Mouse (Mus musculus): ENCODE results near the gene Sstr5. TPM values are rescaled to one million over a fixed set of nuclear protein-coding genes. Genes with fewer than 3 reads are reported as not detected.

The Sstr5 gene
- total and polyA plus RNA-seq, 3 experiments: not detected

DNA sequence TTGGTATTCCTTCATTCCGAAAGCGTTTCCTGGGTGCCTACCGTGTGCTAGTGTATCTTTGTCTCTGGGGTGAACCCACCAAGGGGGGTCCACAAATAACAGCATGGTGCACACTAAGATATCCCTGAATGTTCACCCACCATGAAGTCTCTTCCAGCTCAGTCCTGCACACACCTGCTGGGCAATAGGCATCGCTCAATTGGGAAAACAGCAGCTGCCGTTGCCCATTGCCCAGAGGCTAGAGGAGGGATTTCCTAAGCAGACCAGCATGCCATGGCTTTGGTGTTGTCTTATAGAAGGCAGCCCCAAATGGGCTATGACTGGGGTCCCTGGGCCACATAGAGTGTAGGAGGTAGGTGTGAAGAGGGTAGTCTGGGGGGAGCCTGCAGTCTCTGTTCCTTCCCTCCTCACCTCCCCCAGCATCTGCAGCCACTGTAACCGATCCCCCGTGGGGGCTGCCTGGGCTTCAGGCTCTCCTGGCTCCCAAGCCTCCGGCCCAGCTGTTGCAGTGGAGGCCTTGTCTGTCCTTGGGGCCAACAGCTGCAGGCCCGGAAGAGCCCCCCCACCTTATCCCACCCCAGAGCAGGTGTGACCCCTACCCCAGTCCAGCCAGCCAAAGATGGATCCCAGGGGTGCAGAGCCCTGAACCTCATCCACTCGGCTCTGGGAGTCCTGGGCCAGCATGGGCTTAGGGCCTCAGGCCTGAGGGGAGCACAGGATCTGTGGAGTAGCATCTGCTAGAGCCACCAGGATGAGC lies 13.2 kb upstream of the Sstr5 start:
- H3K27me3 ChIP-seq (ENCODE audit: control insufficient read depth, insufficient read depth, low read length): no peaks in the 10 kb centered on the region; the same call in 1 of the 2 replicates
- H3K4me1 ChIP-seq (ENCODE audit: control insufficient read depth, insufficient read depth, low read length): no peaks in the 10 kb centered on the region
- TF ChIP-seq CTCF (IDR thresholded peaks at IDR 0.05) (no peak), EP300 (IDR thresholded peaks at IDR 0.05; ENCODE audit: insufficient read depth, low read depth, low read length) (no peak), POLR2A (IDR thresholded peaks at IDR 0.05; ENCODE audit: insufficient read depth, low read depth, low read length) (no peak)
- H3K79me2 ChIP-seq (replicated peaks; ENCODE audit: control insufficient read depth, insufficient read depth, low read length): no peaks in the 10 kb centered on the region
- H3K27ac ChIP-seq: no peak overlapping the region
- intact Hi-C loops (cut with DNase I): no loop called here
- no peaks in the 10 kb centered on the region for H3K36me3 ChIP-seq (ENCODE audit: control insufficient read depth, insufficient read depth, low read length)
- H3K4me3 ChIP-seq: no peak overlapping the region
- 75% methylated on average over 10 of the region's 10 CpGs for WGBS
- no peak overlapping the region for H3K9ac ChIP-seq (ENCODE audit: low read depth, low read length)
- no peak for DNase-seq

DNA sequence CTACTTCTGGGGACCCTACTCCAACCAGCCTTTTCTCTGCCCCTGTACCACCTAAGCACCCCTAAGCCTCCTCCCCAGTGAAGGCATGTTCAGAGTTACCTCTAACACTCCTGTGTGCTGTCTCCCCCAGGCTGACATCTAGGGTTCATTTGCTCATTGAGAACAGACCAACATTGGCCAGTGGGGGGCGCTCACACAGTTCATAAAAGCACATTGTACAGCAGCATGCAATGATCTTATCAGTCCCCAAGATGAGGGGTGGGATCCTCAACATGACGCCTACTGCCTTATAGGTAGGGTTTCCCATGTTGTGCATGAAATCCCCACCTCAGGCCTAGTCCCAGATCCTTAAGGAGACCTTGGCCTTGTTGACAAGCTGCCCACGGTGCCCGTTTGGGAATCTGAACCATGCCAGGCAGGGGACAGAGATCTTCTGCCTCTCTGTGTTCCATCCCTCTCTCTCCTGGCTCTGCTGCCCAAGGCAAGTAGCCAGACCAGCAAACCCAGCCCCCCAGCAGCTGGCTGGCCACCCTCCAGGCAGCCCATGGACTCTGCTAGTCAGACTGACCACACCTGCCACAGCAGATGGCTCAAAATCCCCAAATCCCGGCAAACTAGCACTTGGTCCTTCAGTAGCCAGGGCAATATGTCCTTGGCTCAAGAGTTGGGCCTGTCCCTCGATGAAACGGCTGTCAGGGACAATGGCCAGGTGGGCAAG lies 11.9 kb upstream of the Sstr5 start:
- Histone ChIP-seq H3K79me2 (replicated peaks; ENCODE audit: control insufficient read depth, insufficient read depth, low read length) (no peaks in the 10 kb centered on the region), H3K9ac (ENCODE audit: low read depth, low read length) (no peak overlapping the region), H3K27me3 (ENCODE audit: control insufficient read depth, insufficient read depth, low read length) (no peaks in the 10 kb centered on the region; the same call in 1 of the 2 replicates), H3K4me3 (no peak overlapping the region), H3K4me1 (ENCODE audit: control insufficient read depth, insufficient read depth, low read length) (no peaks in the 10 kb centered on the region), H3K36me3 (ENCODE audit: control insufficient read depth, insufficient read depth, low read length) (no peaks in the 10 kb centered on the region), H3K27ac (no peak overlapping the region)
- TF ChIP-seq POLR2A (IDR thresholded peaks at IDR 0.05; ENCODE audit: insufficient read depth, low read depth, low read length) (no peak), EP300 (IDR thresholded peaks at IDR 0.05; ENCODE audit: insufficient read depth, low read depth, low read length) (no peak), CTCF (IDR thresholded peaks at IDR 0.05) (peak; percentile 60)
- peak; percentile 13 to 36 for DNase-seq
- intact Hi-C loops (cut with DNase I): loop anchor here (1.0 kb wide), 1 partner anchor 189 kb away; no protein-coding TSS in a partner anchor
- WGBS: 52% methylated on average over 7 of the region's 7 CpGs

DNA sequence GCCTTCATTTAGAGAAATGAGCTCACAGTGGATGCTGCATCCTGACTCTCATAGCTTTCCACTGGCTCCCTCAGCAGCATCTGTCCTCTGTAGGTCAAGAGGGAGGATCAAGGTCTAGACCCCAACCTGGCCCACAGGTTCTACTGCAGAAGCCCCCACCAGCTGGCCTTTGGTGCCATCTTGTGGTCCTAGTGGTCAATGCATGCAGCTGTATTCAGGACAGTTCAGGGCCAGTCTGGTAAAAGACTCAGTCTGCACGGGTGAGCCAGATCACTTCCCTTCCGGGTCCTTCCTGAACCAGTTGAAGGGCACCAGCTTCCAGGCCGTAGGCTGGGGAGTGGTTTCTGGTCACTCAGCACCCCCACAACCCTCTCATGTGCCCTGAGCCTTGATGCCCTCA lies 10.7 kb upstream of the Sstr5 start:
- no peaks in the 10 kb centered on the region for H3K79me2 ChIP-seq (replicated peaks; ENCODE audit: control insufficient read depth, insufficient read depth, low read length)
- no peak overlapping the region for H3K27ac ChIP-seq
- no peaks in the 10 kb centered on the region; the same call in 1 of the 2 replicates for H3K27me3 ChIP-seq (ENCODE audit: control insufficient read depth, insufficient read depth, low read length)
- intact Hi-C loops (cut with DNase I): loop anchor here (1.0 kb wide), 1 partner anchor 32 kb away; no protein-coding TSS in a partner anchor
- no peak for TF ChIP-seq POLR2A (IDR thresholded peaks at IDR 0.05; ENCODE audit: insufficient read depth, low read depth, low read length)
- peak; percentile 61; the same call in 1 of the 2 replicates for TF ChIP-seq EP300 (IDR thresholded peaks at IDR 0.05; ENCODE audit: insufficient read depth, low read depth, low read length)
- TF ChIP-seq CTCF (IDR thresholded peaks at IDR 0.05): peak; percentile 90
- H3K9ac ChIP-seq (ENCODE audit: low read depth, low read length): no peak overlapping the region
- no peaks in the 10 kb centered on the region for H3K4me1 ChIP-seq (ENCODE audit: control insufficient read depth, insufficient read depth, low read length)
- DNase-seq: peak; percentile 46 to 73
- H3K36me3 ChIP-seq (ENCODE audit: control insufficient read depth, insufficient read depth, low read length): no peaks in the 10 kb centered on the region
- H3K4me3 ChIP-seq: no peak overlapping the region
- 7% methylated on average over 3 of the region's 3 CpGs for WGBS

DNA sequence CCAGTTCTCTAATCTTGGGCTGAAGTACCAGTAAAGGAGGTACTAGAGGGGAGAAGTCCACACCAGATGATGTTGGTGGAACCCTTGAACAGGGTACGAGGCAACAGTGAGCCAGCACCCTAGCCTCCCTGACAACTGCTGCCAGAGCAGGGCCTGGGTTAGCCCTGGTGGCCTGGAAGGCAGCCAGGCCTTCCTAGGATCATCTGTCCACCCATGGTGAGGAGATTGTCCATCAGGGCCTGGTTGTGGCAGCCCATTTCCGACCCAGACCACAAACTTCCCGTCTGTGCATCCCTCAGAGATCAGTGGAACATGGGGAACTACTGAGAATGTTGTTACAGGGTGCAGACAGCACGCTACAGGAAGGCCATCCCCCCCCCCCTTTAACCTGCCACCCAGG lies 5.5 kb upstream of the Sstr5 start:
- Histone ChIP-seq H3K27me3 (ENCODE audit: control insufficient read depth, insufficient read depth, low read length) (no peaks in the 10 kb centered on the region; the same call in 1 of the 2 replicates), H3K79me2 (replicated peaks; ENCODE audit: control insufficient read depth, insufficient read depth, low read length) (no peaks in the 10 kb centered on the region), H3K9ac (ENCODE audit: low read depth, low read length) (no peak overlapping the region), H3K36me3 (ENCODE audit: control insufficient read depth, insufficient read depth, low read length) (no peaks in the 10 kb centered on the region), H3K4me3 (no peak overlapping the region), H3K4me1 (ENCODE audit: control insufficient read depth, insufficient read depth, low read length) (no peaks in the 10 kb centered on the region), H3K27ac (no peak overlapping the region)
- 58% methylated on average over 4 of the region's 4 CpGs for WGBS
- TF ChIP-seq EP300 (IDR thresholded peaks at IDR 0.05; ENCODE audit: insufficient read depth, low read depth, low read length) (no peak), POLR2A (IDR thresholded peaks at IDR 0.05; ENCODE audit: insufficient read depth, low read depth, low read length) (no peak), CTCF (IDR thresholded peaks at IDR 0.05) (no peak)
- intact Hi-C loops (cut with DNase I): no loop called here
- no peak for DNase-seq

DNA sequence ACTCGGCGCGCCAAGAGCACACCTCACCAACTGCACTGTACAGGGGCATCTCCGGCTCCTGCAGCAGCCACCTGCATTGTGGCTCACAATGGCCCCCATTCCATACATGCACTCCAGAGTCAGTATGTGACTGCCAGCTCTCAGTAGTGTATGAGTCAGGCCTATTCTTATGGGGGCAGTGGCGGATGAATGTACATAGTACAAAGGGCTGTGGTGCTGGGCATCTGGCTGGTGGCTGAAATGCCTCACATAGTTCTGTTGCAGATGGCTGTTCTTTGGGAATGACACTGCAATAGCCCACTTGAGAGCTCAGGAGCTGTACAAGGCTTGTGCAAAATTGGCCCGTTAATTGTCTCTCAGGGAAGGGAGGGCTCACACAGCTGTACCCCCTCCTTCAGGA lies 15.0 kb downstream of the Sstr5 start:
- DNase-seq: no peak
- Histone ChIP-seq H3K4me1 (ENCODE audit: control insufficient read depth, insufficient read depth, low read length) (no peaks in the 10 kb centered on the region), H3K27ac (no peak overlapping the region), H3K27me3 (ENCODE audit: control insufficient read depth, insufficient read depth, low read length) (no peaks in the 10 kb centered on the region), H3K79me2 (replicated peaks; ENCODE audit: control insufficient read depth, insufficient read depth, low read length) (no peaks in the 10 kb centered on the region), H3K36me3 (ENCODE audit: control insufficient read depth, insufficient read depth, low read length) (no peaks in the 10 kb centered on the region), H3K4me3 (no peak overlapping the region), H3K9ac (ENCODE audit: low read depth, low read length) (no peak overlapping the region)
- 77% methylated on average over 6 of the region's 6 CpGs for WGBS
- intact Hi-C loops (cut with DNase I): no loop called here
- TF ChIP-seq EP300 (IDR thresholded peaks at IDR 0.05; ENCODE audit: insufficient read depth, low read depth, low read length) (no peak), POLR2A (IDR thresholded peaks at IDR 0.05; ENCODE audit: insufficient read depth, low read depth, low read length) (no peak), CTCF (IDR thresholded peaks at IDR 0.05) (no peak)

DNA sequence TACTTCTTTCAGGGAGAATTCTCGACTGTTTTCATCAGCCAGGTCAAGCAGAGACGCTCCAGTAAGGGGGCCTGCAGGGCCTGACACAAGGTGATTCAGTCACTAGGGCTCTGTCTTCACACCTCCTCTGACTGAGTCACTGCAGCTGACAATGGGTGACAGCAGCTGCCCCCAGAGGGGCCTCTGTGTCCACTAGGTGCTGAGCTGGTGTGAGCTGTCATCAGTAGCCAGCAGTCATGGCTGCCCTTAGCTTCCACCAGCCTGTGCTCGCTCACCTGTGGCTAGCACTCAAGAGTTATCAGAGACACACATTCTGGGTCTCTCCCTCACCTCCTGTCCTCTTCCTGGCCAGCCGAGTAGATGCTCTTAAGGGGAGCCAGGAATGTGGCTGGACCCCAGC lies 16.3 kb downstream of the Sstr5 start:
- Histone ChIP-seq H3K4me3 (no peak overlapping the region), H3K79me2 (replicated peaks; ENCODE audit: control insufficient read depth, insufficient read depth, low read length) (no peaks in the 10 kb centered on the region), H3K9ac (ENCODE audit: low read depth, low read length) (no peak overlapping the region), H3K36me3 (ENCODE audit: control insufficient read depth, insufficient read depth, low read length) (no peaks in the 10 kb centered on the region), H3K27me3 (ENCODE audit: control insufficient read depth, insufficient read depth, low read length) (no peaks in the 10 kb centered on the region), H3K27ac (no peak overlapping the region), H3K4me1 (ENCODE audit: control insufficient read depth, insufficient read depth, low read length) (no peaks in the 10 kb centered on the region)
- intact Hi-C loops (cut with DNase I): no loop called here
- 62% methylated on average over 4 of the region's 4 CpGs for WGBS
- TF ChIP-seq EP300 (IDR thresholded peaks at IDR 0.05; ENCODE audit: insufficient read depth, low read depth, low read length) (no peak), POLR2A (IDR thresholded peaks at IDR 0.05; ENCODE audit: insufficient read depth, low read depth, low read length) (no peak), CTCF (IDR thresholded peaks at IDR 0.05) (no peak)
- no peak for DNase-seq

Measured in heart, adult 2 months (tissue).